Mouse (Mus musculus) heart, adult 2 months (tissue): ENCODE results near the gene Dab2. TPM values are rescaled to one million over a fixed set of nuclear protein-coding genes. Genes with fewer than 3 reads are reported as not detected.

Experiments
- DNase-seq, 2 experiments: peaks; one replicate each; pipeline ENCODE4 v3.0.0; 2021
- H3K27ac ChIP-seq: fragments of 200-600 bp; 2 replicates; pipeline ENCODE4 v1.8.1; 2022
- H3K27me3 ChIP-seq: fragments of 200-500 bp; 2 replicates; pipeline ENCODE4 v1.6.1; 2012; ENCODE audit warnings: mild to moderate bottlenecking, low read length, inconsistent platforms, mixed read lengths; ENCODE audit not compliant: control insufficient read depth, insufficient read depth
- H3K36me3 ChIP-seq: fragments of 200-500 bp; 2 replicates; pipeline ENCODE4 v1.6.1; 2012; ENCODE audit warnings: low read length, inconsistent platforms; ENCODE audit not compliant: control insufficient read depth, insufficient read depth
- H3K4me1 ChIP-seq: fragments of 200-500 bp; 2 replicates; pipeline ENCODE4 v1.6.1; 2011; ENCODE audit warnings: low read length; ENCODE audit not compliant: control insufficient read depth, insufficient read depth
- H3K4me3 ChIP-seq: fragments of 200-600 bp; 2 replicates; pipeline ENCODE4 v1.8.1; 2022
- H3K79me2 ChIP-seq: fragments of 200-500 bp; replicated peaks from 2 replicates; pipeline ENCODE4 v1.6.1; 2012; ENCODE audit warnings: mild to moderate bottlenecking, inconsistent platforms, low read length, moderate library complexity, mixed read lengths; ENCODE audit not compliant: control insufficient read depth, insufficient read depth
- H3K9ac ChIP-seq: fragments of 200-500 bp; 2 replicates; pipeline ENCODE4 v1.6.1; 2012; ENCODE audit warnings: low read depth, mild to moderate bottlenecking, control low read depth, inconsistent platforms, low read length, mixed read lengths
- CTCF ChIP-seq: fragments of 200-600 bp; IDR thresholded peaks from 2 replicates; pipeline ENCODE4 v1.8.1; 2022; ENCODE audit warnings: antibody characterized with exemption, mild to moderate bottlenecking, moderate library complexity
- EP300 ChIP-seq: fragments of 200-500 bp; IDR thresholded peaks from 2 replicates; pipeline ENCODE4 v1.6.1; 2011; ENCODE audit warnings: low read depth, low read length, control low read depth; ENCODE audit not compliant: insufficient read depth
- POLR2A ChIP-seq: fragments of 200-500 bp; IDR thresholded peaks from 2 replicates; pipeline ENCODE4 v1.6.1; 2011; ENCODE audit warnings: mild to moderate bottlenecking, low read depth, low read length, control low read depth; ENCODE audit not compliant: insufficient read depth
- WGBS: fragments of 180-500 bp; shearing (Covaris S2); methylation state at CpG from one replicate; pipeline ENCODE4 v1.1.7; 2018; 5-methylcytosine and 5-hydroxymethylcytosine counted together
- intact Hi-C: fragments of 180-260 bp; cut with DNase I; formaldehyde crosslinking; loops from one replicate; pipeline ENCODE4 v1.15.1; 2025
- polyA plus RNA-seq: library from polyadenylated mRNA; depleted of rRNA; stranded (reverse); fragments of >200 nt; gene quantifications from 2 replicates; pipeline ENCODE4 v1.2.3, GENCODE M21; 2012
- total RNA-seq, 2 experiments: library from RNA; stranded (reverse); gene quantifications; 2 replicates each; pipeline ENCODE4 v1.2.3; 2021

Dab2 gene
- total and polyA plus RNA-seq, 3 experiments: 24.0 to 35.2 (median 27.3) TPM

DNA sequence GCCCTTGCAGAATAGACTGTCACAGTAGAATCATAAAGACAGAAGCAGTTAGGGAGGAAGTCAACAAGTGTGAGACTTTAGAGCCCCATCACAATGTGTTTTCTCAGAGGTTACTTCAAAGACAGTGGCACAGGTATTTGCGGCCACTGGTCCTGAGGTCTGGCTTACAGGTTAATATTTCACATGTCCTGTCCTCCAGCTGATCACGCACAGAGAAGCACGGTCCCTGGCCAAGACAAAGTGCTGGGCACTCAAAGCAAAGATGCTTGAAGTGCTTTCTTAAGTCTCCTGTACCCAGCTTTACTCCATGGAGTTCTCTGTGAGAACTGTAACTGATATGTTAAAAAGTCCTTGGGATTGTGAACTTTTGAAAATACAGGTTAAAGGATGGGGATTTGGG lies 110.6 kb downstream of the Dab2 start:
- Histone ChIP-seq H3K79me2 (no peaks in the 10 kb centered on the region; the same call in 1 of the 2 replicates), H3K4me1 (peaks cover 8% of the 10 kb centered on the region), H3K27ac (no peak overlapping the region), H3K4me3 (no peak overlapping the region), H3K27me3 (no peaks in the 10 kb centered on the region), H3K9ac (no peak overlapping the region), H3K36me3 (peaks cover 23% of the 10 kb centered on the region)
- no peak for DNase-seq
- WGBS: 86% methylated on average over 3 of the region's 3 CpGs
- intact Hi-C loops: no loop called here
- TF ChIP-seq CTCF (no peak), EP300 (no peak), POLR2A (no peak)

DNA sequence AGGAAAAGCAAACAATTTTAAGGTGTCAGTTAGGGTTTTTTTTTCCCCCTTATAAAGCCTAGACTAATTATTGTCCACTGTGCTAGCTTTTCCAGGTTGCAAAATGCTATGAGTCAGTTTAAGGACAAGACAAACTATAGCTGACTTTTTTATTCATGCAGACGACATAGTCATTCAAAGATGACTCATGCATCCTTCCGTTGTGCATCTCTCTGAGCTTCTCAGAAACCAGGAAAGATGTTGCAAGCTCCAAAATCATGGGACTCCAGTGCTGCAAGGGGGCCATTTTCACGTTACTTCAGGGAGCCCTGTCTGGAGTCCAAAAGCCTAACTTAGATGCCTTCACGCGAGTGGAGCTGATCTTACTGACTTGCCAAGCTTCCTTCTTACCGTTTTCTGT lies 111.7 kb downstream of the Dab2 start:
- H3K4me3 ChIP-seq: no peak overlapping the region
- no peak overlapping the region for H3K27ac ChIP-seq
- H3K79me2 ChIP-seq: no peaks in the 10 kb centered on the region; the same call in 1 of the 2 replicates
- WGBS: 40% methylated on average over 6 of the region's 6 CpGs
- no peak overlapping the region for H3K9ac ChIP-seq
- no peaks in the 10 kb centered on the region for H3K27me3 ChIP-seq
- DNase-seq: peak in 1 of 2 experiments; percentile 15
- H3K4me1 ChIP-seq: peaks cover 8% of the 10 kb centered on the region
- TF ChIP-seq EP300: no peak
- TF ChIP-seq CTCF: no peak
- TF ChIP-seq POLR2A: no peak
- intact Hi-C loops: no loop called here
- H3K36me3 ChIP-seq: peaks cover 20% of the 10 kb centered on the region

- H3K79me2 ChIP-seq: no peaks in the 10 kb centered on the region
- no peak overlapping the region for H3K9ac ChIP-seq
- intact Hi-C loops: no loop called here
- no peak overlapping the region for H3K27ac ChIP-seq
- peaks cover 14% of the 10 kb centered on the region for H3K36me3 ChIP-seq
- H3K4me1 ChIP-seq: peaks cover 4% of the 10 kb centered on the region
- DNase-seq: no peak
- H3K27me3 ChIP-seq: no peaks in the 10 kb centered on the region
- TF ChIP-seq EP300: no peak
- no peak for TF ChIP-seq POLR2A
- TF ChIP-seq CTCF: no peak
- 77% methylated on average over 5 of the region's 5 CpGs for WGBS
- no peak overlapping the region for H3K4me3 ChIP-seq
Observed at GRCm38 (mm10) chr15:6415317-6415716, 115.7 kb downstream of the Dab2 start.

GRCm38 (mm10) chr15:6431777-6432176 lies 132.2 kb downstream of the Dab2 start:
- WGBS: 82% methylated on average over 7 of the region's 7 CpGs
- TF ChIP-seq EP300 (no peak), CTCF (no peak), POLR2A (no peak)
- intact Hi-C loops: no loop called here
- Histone ChIP-seq H3K9ac (no peak overlapping the region), H3K27ac (no peak overlapping the region), H3K36me3 (peaks cover 2% of the 10 kb centered on the region; the same call in 1 of the 2 replicates), H3K79me2 (no peaks in the 10 kb centered on the region), H3K4me3 (no peak overlapping the region), H3K4me1 (no peaks in the 10 kb centered on the region), H3K27me3 (no peaks in the 10 kb centered on the region)
- no peak for DNase-seq

- intact Hi-C loops: no loop called here
- peak; percentile 22 to 36 for DNase-seq
- H3K4me1 ChIP-seq: no peaks in the 10 kb centered on the region
- no peak overlapping the region for H3K9ac ChIP-seq
- H3K36me3 ChIP-seq: peaks cover 2% of the 10 kb centered on the region; the same call in 1 of the 2 replicates
- TF ChIP-seq EP300 (no peak), CTCF (no peak), POLR2A (no peak)
- no peak overlapping the region for H3K4me3 ChIP-seq
- 82% methylated on average over 7 of the region's 7 CpGs for WGBS
- H3K27me3 ChIP-seq: no peaks in the 10 kb centered on the region
- H3K27ac ChIP-seq: no peak overlapping the region
- no peaks in the 10 kb centered on the region for H3K79me2 ChIP-seq
Observed at GRCm38 (mm10) chr15:6432411-6432810, 132.8 kb downstream of the Dab2 start.

DNA sequence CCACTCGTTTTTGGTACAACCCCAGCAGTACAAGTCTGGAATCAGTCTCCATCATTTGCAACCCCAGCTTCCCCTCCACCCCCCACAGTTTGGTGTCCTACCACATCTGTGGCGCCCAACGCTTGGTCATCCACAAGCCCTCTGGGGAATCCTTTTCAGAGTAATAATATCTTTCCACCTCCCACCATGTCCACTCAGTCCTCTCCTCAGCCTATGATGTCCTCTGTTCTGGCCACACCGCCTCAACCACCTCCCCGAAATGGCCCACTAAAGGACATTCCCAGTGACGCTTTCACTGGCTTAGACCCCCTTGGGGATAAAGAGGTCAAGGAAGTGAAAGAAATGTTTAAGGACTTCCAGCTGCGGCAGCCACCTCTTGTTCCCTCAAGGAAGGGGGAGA lies 135.7 kb downstream of the Dab2 start:
- no peaks in the 10 kb centered on the region for H3K79me2 ChIP-seq
- TF ChIP-seq EP300 (no peak), POLR2A (no peak), CTCF (no peak)
- 75% methylated on average over 7 of the region's 7 CpGs for WGBS
- H3K9ac ChIP-seq: no peak overlapping the region
- H3K4me3 ChIP-seq: no peak overlapping the region
- intact Hi-C loops: loop anchor here (5.0 kb wide), 1 partner anchor 48 kb away; no protein-coding TSS in a partner anchor
- DNase-seq: peak in 1 of 2 experiments; percentile 15
- no peak overlapping the region for H3K27ac ChIP-seq
- no peaks in the 10 kb centered on the region for H3K4me1 ChIP-seq
- H3K27me3 ChIP-seq: no peaks in the 10 kb centered on the region
- H3K36me3 ChIP-seq: peaks cover 8% of the 10 kb centered on the region
